ENCODE assay signal across 8 mouse cellular contexts in genomic region chr13:51101777-51102132, GRCm38 (mm10). TPM values are rescaled to one million over a fixed set of nuclear protein-coding genes. Genes with fewer than 3 reads are reported as not detected.
A peak's percentile ranks its signal among the peaks of the same experiment; 100 is the strongest.
DNase-seq lines count a peak whose midpoint lies in the region; ATAC-seq and TF ChIP-seq lines count a peak whose summit lies in the region.

No protein-coding gene starts in this region.

- H3K27ac ChIP-seq in layer of hippocampus, adult 2 months, result peak overlapping the region; percentile 98
- H3K27ac ChIP-seq in hindbrain, embryonic 14.5 days, result peak overlapping the region; percentile 96
- peak overlapping the region; percentile 96 for H3K27ac ChIP-seq in midbrain, embryonic 15.5 days

- no peak for TF ChIP-seq CTCF in layer of hippocampus, adult 2 months (conservative IDR thresholded peaks at IDR 0.05)

- no peak for DNase-seq in layer of hippocampus, adult 2 months (ENCODE audit: low spot score in 2 of 2)
- no peak for DNase-seq in layer of hippocampus, adult 9-11 months
- peak; percentile 37 for DNase-seq in brain, adult 2 months (ENCODE audit: low read depth, low spot score)
- no peak for DNase-seq in hindbrain, embryonic 14.5 days (ENCODE audit: low spot score)
- DNase-seq in gastrocnemius, postnatal 4 days (ENCODE audit: low spot score in 2 of 2), result no peak
- DNase-seq in layer of hippocampus, adult 11-12 months (ENCODE audit: low spot score), result no peak
- DNase-seq in cerebellum, adult 8-10 months, result no peak

- no peaks in the 10 kb centered on the region for H3K36me3 ChIP-seq in hindbrain, embryonic 14.5 days (replicated peaks; ENCODE audit: control insufficient read depth, insufficient read depth)
- no peaks in the 10 kb centered on the region for H3K36me3 ChIP-seq in midbrain, embryonic 15.5 days (replicated peaks)

- H3K9me3 ChIP-seq in hindbrain, embryonic 14.5 days (ENCODE audit: control insufficient read depth, low read length), result no peaks in the 10 kb centered on the region
- no peaks in the 10 kb centered on the region for H3K9me3 ChIP-seq in midbrain, embryonic 15.5 days

- peak overlapping the region; percentile 97 for H3K9ac ChIP-seq in hindbrain, embryonic 14.5 days
- peak overlapping the region; percentile 96 for H3K9ac ChIP-seq in midbrain, embryonic 15.5 days

- 32% methylated on average over 11 of the region's 11 CpGs for WGBS in hindbrain, embryonic 14.5 days
- WGBS in midbrain, embryonic 15.5 days, result 35% methylated on average over 11 of the region's 11 CpGs

- no peak for ATAC-seq in hindbrain, embryonic 14.5 days (ENCODE audit: low FRiP score)
- no peak for ATAC-seq in midbrain, embryonic 15.5 days (replicated peaks)

- peak overlapping the region; percentile 59 for H3K4me2 ChIP-seq in hindbrain, embryonic 14.5 days (replicated peaks)
- peak overlapping the region; percentile 71 for H3K4me2 ChIP-seq in midbrain, embryonic 15.5 days

- peaks cover 22% of the 10 kb centered on the region for H3K4me1 ChIP-seq in hindbrain, embryonic 14.5 days (replicated peaks; ENCODE audit: control insufficient read depth, insufficient read depth, low read length)
- peaks cover 31% of the 10 kb centered on the region for H3K4me1 ChIP-seq in midbrain, embryonic 15.5 days

- peak overlapping the region; percentile 92 for H3K4me3 ChIP-seq in layer of hippocampus, adult 2 months
- peak overlapping the region; percentile 88 for H3K4me3 ChIP-seq in hindbrain, embryonic 14.5 days (replicated peaks; ENCODE audit: low read length)
- H3K4me3 ChIP-seq in midbrain, embryonic 15.5 days, result peak overlapping the region; percentile 66

- no peaks in the 10 kb centered on the region for H3K27me3 ChIP-seq in hindbrain, embryonic 14.5 days (ENCODE audit: control insufficient read depth, insufficient read depth, low read length)
- H3K27me3 ChIP-seq in midbrain, embryonic 15.5 days (replicated peaks), result no peaks in the 10 kb centered on the region

RNA-seq across cellular contexts. Expression of gene Spin1, which starts 1.1 kb away (rescaled TPM):
- total RNA-seq in layer of hippocampus, adult 2 months (2021), result 100 to 1,000 TPM; 162 to 167 TPM
- 172 and 194 TPM in 2 replicates for polyA plus RNA-seq in hindbrain, embryonic 14.5 days (2014; fragmentation: Nextera tagmentation; extraction: Ambion mirVana)
- 169 and 176 TPM in 2 replicates for polyA plus RNA-seq in midbrain, embryonic 15.5 days (2015; fragmentation: Nextera tagmentation; extraction: Ambion mirVana)
- 10 to 100 TPM; 52.2 to 53.9 TPM for total RNA-seq in gastrocnemius, postnatal 4 days (2021)
